Mouse (Mus musculus) CD8-positive naive resting alpha-beta T cell, adult 2 months (primary cell): ENCODE measurements around the gene Lnpk.

Experiments used
- DNase-seq, 2 experiments: peaks; one replicate each; pipeline ENCODE4 v3.0.0; 2022; ENCODE audit warnings: low read depth in 2 of 2, low spot score in 2 of 2

The Lnpk gene

DNA sequence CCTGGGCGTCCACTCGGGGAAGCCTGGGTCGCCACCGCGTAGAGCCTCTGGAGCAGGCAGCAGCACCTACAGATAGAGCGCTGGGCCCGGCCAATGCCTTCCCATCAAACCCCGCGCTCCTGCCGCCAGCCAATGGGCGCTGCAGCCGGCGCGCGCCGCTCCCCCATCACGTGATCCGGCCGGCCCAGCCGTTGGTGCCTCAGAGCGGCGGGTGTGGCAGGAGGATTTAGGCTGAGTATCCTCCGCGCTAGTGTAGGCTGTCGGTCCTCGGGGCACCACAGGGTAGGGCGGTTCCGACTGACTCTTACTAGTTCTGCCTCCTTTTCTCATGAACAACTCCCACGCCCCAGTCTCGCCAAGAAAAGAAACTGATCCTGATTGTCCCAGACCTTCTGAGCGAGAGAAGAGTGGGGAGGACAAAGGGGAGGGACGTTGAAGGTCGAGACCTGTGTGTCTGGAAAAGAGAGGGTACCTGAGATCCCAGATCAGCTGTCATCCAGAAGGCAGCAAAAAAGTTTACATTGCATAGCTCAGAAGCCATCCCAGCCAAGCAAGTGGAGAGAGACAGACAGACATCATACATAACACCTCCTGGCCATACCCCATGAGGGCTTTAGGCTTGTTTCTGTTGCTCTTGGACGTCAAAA, at the start of gene Lnpk:
Gene Lnpk, minus strand, starts transcription at position 593 of the 647 bp plus-strand sequence.
- DNase-seq: peak; percentile 82 to 84

DNA sequence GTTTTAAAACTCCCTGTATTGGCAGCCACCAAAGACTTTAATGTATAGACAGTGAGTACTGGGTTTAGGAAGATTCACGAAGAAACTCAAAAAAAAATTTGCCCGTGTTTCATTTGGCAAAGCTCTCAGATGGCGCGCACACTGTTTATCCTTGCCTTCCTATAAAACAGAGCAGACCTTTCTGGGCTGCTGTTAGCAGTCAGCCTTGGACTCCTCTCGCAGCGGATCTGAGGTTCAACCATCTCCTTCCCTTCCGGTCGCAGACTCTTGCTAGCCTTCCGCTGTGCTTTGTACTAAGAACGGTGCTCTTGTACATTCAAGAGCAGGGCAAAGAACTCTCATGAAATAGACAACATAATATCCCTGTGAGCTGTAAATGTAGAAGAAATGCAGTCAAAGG, 41.1 kb upstream of the Lnpk start:
- no peak for DNase-seq

DNA sequence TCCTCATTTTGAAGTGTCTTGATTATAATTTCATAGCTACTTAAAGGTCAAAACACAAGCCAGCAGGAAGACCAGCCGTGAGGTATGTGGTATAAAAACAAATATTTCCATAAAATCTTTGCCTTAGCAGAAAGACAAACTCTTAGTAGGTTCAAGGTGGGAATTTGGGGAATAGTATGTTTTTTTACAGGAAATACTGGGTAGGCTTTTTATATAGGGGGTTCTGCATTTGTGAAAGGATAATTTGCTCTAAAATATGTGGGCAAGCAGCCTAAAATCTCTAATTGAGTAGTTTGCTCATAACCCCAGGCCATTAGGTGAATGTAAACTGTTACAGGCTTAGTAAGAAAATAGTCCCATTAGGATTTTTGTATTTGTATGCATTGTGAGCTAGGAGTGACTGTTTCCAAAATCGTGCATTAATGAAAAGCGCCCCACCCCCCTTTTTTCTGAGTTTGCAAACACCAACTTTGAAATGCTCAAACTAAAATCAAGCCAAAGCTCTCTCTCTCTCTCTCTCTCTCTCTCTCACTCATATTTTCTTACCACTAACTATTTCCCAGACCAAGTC, 40.5 kb upstream of the Lnpk start:
- no peak for DNase-seq

DNA sequence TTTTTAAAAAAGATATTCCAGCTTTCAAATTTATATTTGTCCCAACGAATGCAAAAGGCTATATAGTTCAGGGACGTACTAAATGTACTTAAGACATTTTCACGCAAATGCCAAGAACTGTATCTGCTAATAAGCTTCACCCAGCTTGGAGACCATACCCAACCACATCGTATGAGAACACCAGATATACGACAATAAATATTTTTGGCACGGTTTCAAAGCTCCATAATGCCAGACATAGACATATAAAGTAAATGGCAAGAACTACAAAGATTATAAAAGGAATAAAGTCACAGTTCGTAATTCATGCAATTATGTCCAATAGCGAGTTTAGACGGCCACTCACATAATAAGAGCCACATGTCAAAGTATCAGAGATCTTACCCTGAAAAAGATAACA, 38.5 kb upstream of the Lnpk start:
- no peak for DNase-seq

DNA sequence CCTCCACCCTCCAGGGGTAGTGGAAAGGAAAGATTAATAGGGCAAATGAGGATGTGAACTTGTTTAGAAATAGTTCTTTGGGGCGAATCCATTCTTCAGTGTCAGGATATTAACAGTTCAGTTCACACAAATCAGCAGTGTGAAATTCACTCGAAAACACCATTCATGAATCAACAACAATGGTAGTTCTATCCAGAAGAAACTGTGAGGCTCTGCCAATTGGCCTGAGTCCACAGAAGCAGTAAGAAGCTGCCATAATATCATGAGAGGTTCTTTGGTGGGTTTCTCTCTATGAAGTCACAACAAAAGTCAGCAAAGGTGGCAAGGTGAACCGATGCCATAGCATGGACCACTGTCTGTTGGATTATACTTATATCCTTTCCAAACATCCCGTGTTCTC, 32.2 kb upstream of the Lnpk start:
- DNase-seq: no peak

DNA sequence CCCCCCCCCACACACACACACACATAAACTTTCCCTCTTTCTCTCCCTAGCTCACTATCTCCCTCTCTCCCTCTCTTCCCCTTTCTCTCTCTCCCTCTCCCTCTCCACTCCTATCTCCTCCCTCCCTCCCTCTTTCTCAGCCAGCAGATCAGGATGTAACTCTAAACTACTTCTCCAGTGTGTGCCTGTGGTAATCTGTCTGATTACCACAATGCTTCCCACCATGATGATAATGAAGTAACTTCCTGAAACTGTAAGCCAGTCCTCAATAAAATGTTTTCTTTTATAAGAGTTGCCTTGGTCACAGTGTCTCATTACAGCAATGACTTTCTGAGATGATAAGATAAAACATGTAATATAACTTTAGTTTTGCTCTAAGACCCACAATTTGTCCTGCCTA, 30.1 kb upstream of the Lnpk start:
- no peak for DNase-seq

DNA sequence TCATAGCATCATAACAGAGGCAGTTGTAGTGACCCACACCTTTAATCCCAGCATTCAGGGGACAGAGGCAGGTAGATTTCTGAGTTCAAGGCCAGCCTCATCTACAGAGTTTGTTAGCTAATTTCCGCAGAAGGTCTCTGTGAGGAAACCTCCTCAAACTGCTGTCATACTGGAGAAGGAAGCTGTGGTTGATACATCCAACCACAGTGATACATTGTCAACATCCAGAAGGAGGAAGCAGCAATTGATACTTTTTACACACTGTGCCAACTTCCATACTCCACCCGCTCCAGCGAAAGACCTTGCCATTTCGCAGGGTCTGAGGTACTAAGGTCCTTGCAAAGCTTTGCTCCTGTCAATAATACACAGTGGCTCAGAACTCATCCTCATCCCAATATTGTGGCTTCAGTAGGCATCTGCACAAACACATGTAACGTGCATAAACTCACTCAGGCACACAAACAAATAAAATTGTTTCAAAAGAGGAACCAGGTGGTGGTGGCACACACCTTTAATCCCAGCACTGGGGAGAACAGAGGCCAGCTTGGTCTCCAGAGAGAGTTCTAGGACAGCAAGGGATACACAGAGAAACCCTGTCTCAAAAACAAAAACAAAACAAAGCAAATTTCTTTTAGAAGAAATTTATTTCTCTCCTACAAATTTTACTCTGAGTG, 27.0 kb upstream of the Lnpk start:
- DNase-seq: no peak

DNA sequence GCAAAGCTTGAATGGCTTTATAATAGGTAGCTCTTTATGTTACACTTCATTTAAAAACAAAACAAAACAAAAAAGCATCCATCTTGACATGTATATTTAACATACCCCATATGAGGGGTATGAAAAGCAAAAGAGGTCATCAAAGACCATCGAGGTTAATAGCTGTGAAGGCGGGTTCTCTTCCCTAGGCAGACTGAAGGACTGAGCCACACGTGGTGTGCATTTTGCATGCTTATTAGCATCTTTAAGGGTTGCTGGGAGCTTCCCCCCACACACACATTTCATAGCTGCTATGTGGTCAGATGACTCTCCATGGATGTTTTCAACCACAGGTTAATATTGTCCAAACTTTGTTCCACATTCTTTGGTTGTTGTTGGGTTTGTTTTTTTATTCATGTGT, 24.8 kb upstream of the Lnpk start:
- no peak for DNase-seq

DNA sequence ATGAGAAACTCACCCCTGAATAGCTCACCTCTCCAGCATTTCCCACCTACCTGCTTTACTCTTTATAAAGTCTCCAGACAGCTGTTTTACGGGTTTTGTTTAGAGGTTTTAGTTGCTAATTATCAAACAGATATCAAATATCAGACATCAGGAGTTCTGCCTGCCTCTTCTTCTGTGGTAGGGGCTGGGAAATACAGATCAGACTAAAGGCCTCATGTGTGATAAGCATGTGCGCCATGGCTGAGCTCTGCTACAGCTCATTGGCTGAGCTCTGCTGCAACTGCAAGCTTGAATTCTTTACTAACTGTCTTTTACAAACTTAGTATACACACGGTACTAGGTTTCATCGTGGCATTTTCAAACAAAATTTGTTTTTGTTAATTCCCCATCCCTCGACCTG, 23.2 kb upstream of the Lnpk start:
- no peak for DNase-seq

DNA sequence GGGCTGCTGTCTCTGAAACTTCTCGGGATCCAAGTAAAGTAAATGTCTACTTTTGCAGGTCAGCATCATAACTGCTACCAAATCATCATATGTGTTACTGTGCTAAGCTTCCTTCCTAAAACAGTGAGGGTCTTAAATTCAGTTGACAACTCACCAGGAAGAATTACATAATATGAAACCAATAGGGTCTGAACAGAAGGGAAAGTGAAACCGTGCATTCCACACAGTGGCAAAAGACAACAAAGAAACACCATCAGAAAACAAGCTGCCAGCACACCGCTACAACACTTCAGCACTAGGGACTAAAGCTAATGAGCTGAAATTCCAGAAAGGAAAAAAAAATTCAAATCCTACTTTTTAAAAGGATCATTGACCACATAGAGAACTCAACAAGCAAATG, 17.9 kb upstream of the Lnpk start:
- no peak for DNase-seq

DNA sequence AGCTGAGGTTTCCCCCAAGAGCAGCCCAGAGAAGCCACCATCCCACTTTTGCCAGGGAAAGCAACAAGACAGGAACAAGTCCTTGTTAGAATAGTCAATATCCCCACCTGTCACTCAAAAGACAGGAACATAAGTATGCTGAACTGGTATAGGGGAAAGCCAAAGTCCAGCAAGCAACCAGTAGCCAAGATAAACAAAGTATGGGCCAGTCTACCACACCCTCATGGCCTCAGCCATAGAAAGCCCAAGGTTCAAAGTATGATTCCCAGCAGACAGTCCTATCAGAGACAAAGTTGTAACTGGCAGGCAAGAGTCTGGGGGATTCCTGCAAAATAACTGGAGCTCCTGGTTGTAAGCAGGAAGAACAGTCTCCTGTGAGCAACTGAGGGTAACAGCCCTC, 16.9 kb upstream of the Lnpk start:
- DNase-seq: no peak

DNA sequence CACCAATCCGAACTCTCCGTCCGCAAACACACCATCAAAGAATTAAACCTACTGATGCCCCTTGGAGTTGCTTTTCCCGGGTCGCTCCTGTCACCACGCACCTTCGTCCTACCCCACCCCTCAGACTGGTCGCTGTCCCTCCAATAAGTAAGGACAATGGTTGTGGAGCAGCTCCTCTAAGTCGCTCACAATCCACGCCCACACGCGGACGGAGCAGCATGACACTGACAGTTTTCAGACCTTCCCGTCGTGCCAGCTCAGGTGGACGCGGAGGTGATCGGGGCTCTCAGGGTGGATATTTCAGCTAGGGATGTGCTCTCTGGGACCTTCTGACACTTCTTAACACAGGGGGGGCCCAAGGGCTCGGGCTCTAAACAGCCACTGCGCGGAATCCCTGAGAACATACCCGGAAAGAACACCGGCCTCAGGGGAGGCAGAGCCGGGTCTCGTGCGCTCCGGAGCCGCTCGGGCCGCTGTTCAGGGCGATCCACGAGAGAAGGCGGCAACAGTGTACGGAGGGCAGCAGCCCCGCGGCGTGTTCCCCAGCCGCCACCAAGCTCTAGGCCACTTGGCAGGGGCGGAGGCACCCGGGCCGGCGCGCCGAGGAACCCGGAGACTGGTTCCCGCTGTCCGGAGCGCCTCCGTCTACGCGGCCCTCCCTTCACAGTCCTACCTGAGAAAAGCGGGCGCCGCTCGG, 941 bp downstream of the Lnpk start:
- DNase-seq: peak in 1 of 2 experiments; percentile 23

DNA sequence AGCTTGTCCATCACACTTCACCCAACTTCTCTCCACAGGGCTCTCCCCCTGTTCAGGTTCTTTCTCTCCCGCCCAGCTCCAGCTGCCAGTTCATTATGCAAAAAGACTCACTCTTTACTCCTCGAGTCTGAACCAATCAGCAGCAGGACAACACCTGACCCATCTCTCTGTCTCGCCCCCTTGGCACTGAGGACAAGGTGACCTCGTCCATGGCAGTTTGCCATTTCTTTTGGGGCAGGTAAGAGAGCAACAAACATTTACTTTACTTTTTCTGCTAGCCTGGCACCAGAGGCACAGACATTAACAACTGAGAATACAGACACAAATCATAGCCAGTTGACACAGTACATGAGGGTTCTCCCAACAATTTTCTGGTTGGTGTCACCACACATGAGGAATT, 8.8 kb downstream of the Lnpk start:
- no peak for DNase-seq

DNA sequence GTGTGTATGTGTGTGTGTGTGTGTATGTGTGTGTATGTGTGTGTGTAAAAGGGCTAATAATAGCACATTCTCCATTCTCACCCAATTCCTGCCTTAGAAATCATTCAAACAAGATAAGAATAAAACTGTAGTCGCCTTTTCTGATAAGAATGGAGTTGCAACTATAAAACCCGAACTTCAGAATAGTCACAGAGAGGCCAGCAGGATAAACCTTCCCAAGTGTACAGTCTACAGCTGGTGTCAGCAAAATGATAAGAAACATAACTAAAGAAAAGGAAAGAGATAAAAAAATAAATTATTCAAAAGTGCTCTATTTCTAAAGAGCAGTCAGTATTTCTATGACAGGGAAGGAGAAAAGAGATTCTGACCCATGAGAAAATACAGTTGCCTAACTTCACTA, 19.4 kb downstream of the Lnpk start:
- DNase-seq: no peak

DNA sequence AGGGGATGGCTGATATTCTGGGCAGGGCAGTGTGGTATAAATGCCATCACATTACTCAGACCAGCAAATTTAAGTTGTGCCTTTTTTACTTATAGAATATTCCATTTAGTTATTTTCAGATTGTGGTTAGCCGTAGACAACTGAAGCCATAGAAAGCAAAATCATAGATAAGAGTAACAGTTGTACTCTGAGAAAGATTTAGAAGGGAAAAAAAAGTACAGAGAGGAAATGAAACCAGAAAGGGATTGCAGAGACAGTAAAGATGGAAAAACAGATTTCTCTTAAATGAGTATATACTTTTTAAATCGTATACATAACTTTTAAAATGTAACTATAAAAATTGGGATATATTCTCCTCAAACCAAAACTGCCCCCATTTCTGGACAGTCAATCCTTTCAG, 20.1 kb downstream of the Lnpk start:
- no peak for DNase-seq

DNA sequence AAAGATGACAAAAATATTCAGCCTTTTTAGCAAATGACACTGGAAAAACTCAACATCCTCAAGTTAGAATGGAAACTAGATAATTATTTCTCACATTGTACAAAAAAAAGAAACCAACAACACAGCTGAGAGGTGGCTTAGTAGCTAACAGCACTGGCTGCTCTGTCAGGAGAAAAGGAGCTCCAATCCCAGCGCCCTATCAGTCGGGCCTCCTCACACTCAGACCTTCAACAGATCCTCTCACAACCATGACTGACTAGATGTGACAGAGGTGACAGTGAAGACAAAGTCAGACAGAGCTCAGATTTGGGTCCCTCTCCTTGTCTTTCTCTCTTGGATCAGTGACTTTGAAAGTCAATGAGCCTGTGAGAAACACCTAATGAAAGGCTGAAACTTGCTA, 21.8 kb downstream of the Lnpk start:
- no peak for DNase-seq

DNA sequence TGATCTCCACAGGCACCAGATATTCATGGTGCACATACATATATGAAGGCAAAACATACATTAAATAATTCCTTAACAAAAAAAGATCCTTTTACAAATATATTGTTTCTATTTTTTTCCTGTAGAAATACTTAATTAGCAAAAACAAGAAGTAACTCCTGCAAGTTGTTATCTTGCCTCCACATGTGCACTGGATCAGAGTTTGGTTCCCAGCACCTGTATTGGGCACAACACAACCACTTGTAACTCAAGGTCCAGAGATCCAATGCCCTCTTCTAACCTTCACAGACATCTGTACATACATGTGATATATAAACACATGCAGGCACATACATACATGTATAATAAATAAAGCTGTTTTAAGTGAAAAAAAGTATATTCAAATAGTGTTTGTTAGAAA, 27.3 kb downstream of the Lnpk start:
- no peak for DNase-seq

DNA sequence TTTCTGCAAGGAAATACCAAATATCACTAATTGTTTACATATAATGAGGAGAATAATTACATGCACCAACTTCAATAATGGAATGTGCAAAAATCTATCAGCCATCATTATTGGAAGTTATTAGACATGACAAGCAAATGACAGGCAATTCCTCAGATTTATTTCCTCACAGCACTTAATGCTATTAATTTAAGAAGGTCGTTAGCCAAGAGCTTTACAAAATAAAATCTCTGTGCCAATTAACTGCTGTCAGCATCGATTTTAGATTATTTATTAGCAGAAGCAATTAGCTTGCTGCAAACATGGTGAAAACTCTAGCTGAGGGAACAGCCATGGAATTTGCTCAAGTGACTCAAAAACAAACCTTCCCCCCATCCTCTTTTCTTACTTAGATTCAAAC, 30.9 kb downstream of the Lnpk start:
- no peak for DNase-seq

DNA sequence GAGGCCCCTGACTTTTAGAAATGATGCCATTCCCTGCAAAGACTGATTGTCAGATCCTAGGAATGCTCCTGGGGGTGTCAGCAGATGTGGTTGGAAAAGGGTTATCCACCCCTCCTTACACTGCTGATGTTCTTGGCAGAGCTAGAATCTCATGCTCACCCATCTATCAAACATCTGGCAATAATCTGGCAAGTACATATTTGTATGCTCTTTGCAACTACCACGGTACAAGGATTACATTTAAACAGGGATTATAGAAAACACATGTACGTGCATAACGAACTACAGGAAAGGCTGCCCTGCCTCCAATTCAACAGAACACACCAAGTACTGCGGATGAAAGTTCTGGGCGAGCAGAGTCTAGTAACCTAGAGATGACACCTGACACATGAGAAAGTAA, 70.9 kb downstream of the Lnpk start:
- DNase-seq: no peak

DNA sequence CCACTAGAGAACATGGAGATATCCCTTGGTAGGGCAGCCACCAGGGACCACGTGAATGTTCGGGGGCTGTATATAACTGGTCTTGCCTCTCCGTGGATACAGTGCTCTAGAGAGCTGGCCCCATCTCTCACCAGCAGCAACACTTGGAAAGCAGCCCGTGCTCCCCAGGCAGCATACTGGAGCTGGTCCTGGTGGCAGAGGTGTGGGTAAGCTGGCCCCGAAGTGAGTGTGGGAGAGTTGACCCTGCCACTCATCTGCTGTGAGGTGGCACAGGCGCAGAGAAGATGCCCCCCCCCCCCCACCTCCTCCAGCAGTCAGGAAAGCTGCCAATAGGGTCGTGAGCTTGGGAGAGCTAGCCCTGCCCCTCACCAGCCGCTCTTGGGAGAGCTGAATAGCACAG, 72.8 kb downstream of the Lnpk start:
- no peak for DNase-seq

DNA sequence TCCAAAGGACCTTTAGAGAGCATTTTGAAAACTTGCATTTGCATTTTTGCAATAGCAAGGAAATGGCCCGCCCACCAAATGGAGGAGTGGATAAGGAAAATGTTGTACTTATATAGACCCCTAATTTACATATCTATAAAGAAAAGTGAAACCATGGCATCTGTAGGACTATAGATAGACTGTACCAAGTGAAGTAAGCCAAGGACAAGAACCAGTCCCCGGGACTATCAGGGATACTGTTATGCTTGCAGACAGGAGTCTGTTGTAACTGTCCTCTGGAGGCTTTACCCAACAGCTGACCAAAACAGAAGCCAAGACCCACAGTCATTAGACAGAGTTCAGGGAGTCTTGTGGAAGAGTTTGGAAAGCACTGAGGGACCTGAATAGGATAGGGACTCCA, 78.9 kb downstream of the Lnpk start:
- DNase-seq: no peak

DNA sequence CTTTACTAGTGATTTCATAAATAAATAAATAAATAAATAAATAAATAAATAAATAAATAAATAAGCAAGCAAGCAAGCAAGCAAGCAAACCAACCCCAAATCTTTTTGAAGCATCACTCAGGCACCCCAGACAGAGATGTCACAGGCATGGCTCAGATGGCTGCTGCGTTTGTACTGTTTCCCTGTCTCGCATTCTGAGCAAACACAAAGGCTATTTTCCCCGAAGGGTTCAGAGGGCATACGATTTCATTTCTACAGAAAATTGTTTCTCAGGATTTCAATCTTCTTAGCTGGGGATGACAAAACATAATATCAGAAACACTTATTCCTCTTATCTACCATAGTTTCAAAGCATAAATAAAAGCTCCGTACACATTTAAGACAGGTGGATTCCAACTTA, 81.4 kb downstream of the Lnpk start:
- DNase-seq: no peak
